Mouse (Mus musculus): ENCODE measurements around the gene Wrap53.

The Wrap53 gene

GRCm38 (mm10) chr11:69600098-69600497 is 20.0 kb upstream of the Wrap53 start:
- DNase-seq: no peak

- DNase-seq: no peak
Observed at GRCm38 (mm10) chr11:69599436-69599835, 19.4 kb upstream of the Wrap53 start.

GRCm38 (mm10) chr11:69594853-69595252 is 14.8 kb upstream of the Wrap53 start:
- no peak for DNase-seq

- no peak for DNase-seq
Observed at GRCm38 (mm10) chr11:69592799-69593198, 12.7 kb upstream of the Wrap53 start.

- DNase-seq: no peak
Observed at GRCm38 (mm10) chr11:69591899-69592637, 12.0 kb upstream of the Wrap53 start.

GRCm38 (mm10) chr11:69591424-69591823 is 11.4 kb upstream of the Wrap53 start:
- no peak for DNase-seq

GRCm38 (mm10) chr11:69590622-69591021 is 10.6 kb upstream of the Wrap53 start:
- no peak for DNase-seq

GRCm38 (mm10) chr11:69589207-69589834 is 9.3 kb upstream of the Wrap53 start:
- no peak for DNase-seq

- no peak for DNase-seq
Observed at GRCm38 (mm10) chr11:69585718-69586325, 5.8 kb upstream of the Wrap53 start.

GRCm38 (mm10) chr11:69584937-69585336 is 4.9 kb upstream of the Wrap53 start:
- no peak for DNase-seq

GRCm38 (mm10) chr11:69584008-69584407 is 4.0 kb upstream of the Wrap53 start:
- DNase-seq: no peak

- no peak for DNase-seq
Observed at GRCm38 (mm10) chr11:69582230-69582805, 2.3 kb upstream of the Wrap53 start.

GRCm38 (mm10) chr11:69581814-69582213 is 1.8 kb upstream of the Wrap53 start:
- no peak for DNase-seq

- peak; percentile 75 to 77 for DNase-seq
Observed at GRCm38 (mm10) chr11:69581147-69581688, 1.2 kb upstream of the Wrap53 start.

GRCm38 (mm10) chr11:69580572-69581146 is 604 bp upstream of the Wrap53 start:
- no peak for DNase-seq

GRCm38 (mm10) chr11:69579128-69580017 is 682 bp downstream of the Wrap53 start:
- DNase-seq: peak; percentile 85 to 97

GRCm38 (mm10) chr11:69578301-69578700 is 1.8 kb downstream of the Wrap53 start:
- no peak for DNase-seq

- no peak for DNase-seq
Observed at GRCm38 (mm10) chr11:69576307-69576706, 3.7 kb downstream of the Wrap53 start.

GRCm38 (mm10) chr11:69575220-69575619 is 4.8 kb downstream of the Wrap53 start:
- no peak for DNase-seq

- no peak for DNase-seq
Observed at GRCm38 (mm10) chr11:69565131-69565530, 14.9 kb downstream of the Wrap53 start.

- DNase-seq: no peak
Observed at GRCm38 (mm10) chr11:69564391-69564790, 15.7 kb downstream of the Wrap53 start.

- no peak for DNase-seq
Observed at GRCm38 (mm10) chr11:69563373-69563772, 16.7 kb downstream of the Wrap53 start.

All from spleen, adult 18-20 months (tissue).